Mouse (Mus musculus) heart, adult 2 months (tissue): ENCODE measurements around the gene Atp13a1.

Source experiments
- CTCF ChIP-seq: fragments of 200-600 bp; IDR thresholded peaks from 2 replicates; pipeline ENCODE4 v1.8.1; 2022; ENCODE audit warnings: antibody characterized with exemption, mild to moderate bottlenecking, moderate library complexity
- EP300 ChIP-seq: fragments of 200-500 bp; IDR thresholded peaks from 2 replicates; pipeline ENCODE4 v1.6.1; 2011; ENCODE audit warnings: low read depth, low read length, control low read depth; ENCODE audit not compliant: insufficient read depth

- TF ChIP-seq CTCF (0 out of 2 replicates have a peak, but pooled peaks have one; percentile 10), EP300 (no peak)
Observed at GRCm38 (mm10) chr8:69758316-69758715, 32.6 kb upstream of the Atp13a1 start.
